In genomic region chr1:59668871-59669270, GRCm38 (mm10) we compare ENCODE assay signal across 10 mouse cellular contexts. TPM values are rescaled to one million over a fixed set of nuclear protein-coding genes. Genes with fewer than 3 reads are reported as not detected.
DNase-seq lines count a peak whose midpoint lies in the region; ATAC-seq and TF ChIP-seq lines count a peak whose summit lies in the region.
"Had no signal": no experiment of that assay in that cellular context is flagged by ENCODE, and none has a peak within 500 bp of the region (broad histone marks: within the 10 kb centered on the region; RNA-seq: fewer than 3 reads in every experiment).

No protein-coding gene starts in this region.

- peaks cover 73% of the 10 kb centered on the region for H3K79me2 ChIP-seq in CH12.LX (replicated peaks; ENCODE audit: control insufficient read depth, extremely low read depth, insufficient read depth, poor library complexity, severe bottlenecking)

- no peak for TF ChIP-seq POLR2A in CH12.LX (IDR thresholded peaks at IDR 0.05; ENCODE audit: low read depth, low read length)
- TF ChIP-seq POLR2A in cerebellum, adult 2 months (IDR thresholded peaks at IDR 0.05; ENCODE audit: borderline replicate concordance, insufficient read depth, low read length) = no peak

- in situ Hi-C loops in CH12.LX (cut with MboI; ENCODE audit: low pct_ligation_motif_present, low pct_unique_long_range_greater_than_20kb, low sequenced_read_pairs) = no loop called here

- H3K27ac ChIP-seq in heart, embryonic 15.5 days = no peak overlapping the region
- H3K27ac ChIP-seq in CH12.LX (ENCODE audit: insufficient read depth, low read depth) = no peak overlapping the region
- no peak overlapping the region for H3K27ac ChIP-seq in embryonic facial prominence, embryonic 13.5 days
- H3K27ac ChIP-seq in liver, embryonic 14.5 days = no peak overlapping the region
- H3K27ac ChIP-seq in cerebellum, adult 2 months (ENCODE audit: insufficient read depth, low read length) = no peak overlapping the region
- H3K27ac ChIP-seq: macrophage had no signal

- H3K36me3 ChIP-seq in heart, embryonic 15.5 days = no peaks in the 10 kb centered on the region
- H3K36me3 ChIP-seq in CH12.LX (replicated peaks in 1 of 2; ENCODE audit: control insufficient read depth in 1 of 2, insufficient read depth in 1 of 2, low read length in 1 of 2) = peaks cover 2 to 19% of the 10 kb centered on the region in 2 experiments
- H3K36me3 ChIP-seq in embryonic facial prominence, embryonic 13.5 days = no peaks in the 10 kb centered on the region
- no peaks in the 10 kb centered on the region for H3K36me3 ChIP-seq in liver, embryonic 14.5 days (replicated peaks; ENCODE audit: control insufficient read depth, insufficient read depth, low read depth)

- no peak for TF ChIP-seq RAD21 in CH12.LX (IDR thresholded peaks at IDR 0.05; ENCODE audit: low read depth, low read length)

- H3K9me3 ChIP-seq in heart, embryonic 15.5 days (replicated peaks) = no peaks in the 10 kb centered on the region
- H3K9me3 ChIP-seq in CH12.LX (replicated peaks; ENCODE audit: low read length) = no peaks in the 10 kb centered on the region
- H3K9me3 ChIP-seq in embryonic facial prominence, embryonic 13.5 days = no peaks in the 10 kb centered on the region
- H3K9me3 ChIP-seq in liver, embryonic 14.5 days (ENCODE audit: control insufficient read depth, low read length) = no peaks in the 10 kb centered on the region

- H3K4me3 ChIP-seq in heart, embryonic 15.5 days = peak overlapping the region; percentile 93; the same call in 1 of the 2 replicates
- H3K4me3 ChIP-seq in CH12.LX (replicated peaks in 1 of 3; ENCODE audit: low read depth in 2 of 3, low read length in 2 of 3, poor library complexity in 1 of 3) = peak overlapping the region in 2 of 3 experiments; percentile 89 to 97
- H3K4me3 ChIP-seq in embryonic facial prominence, embryonic 13.5 days = no peak overlapping the region
- peak overlapping the region; percentile 26 to 87; a peak in 3 of 4 replicates for H3K4me3 ChIP-seq in liver, embryonic 14.5 days (ENCODE audit: insufficient read depth in 1 of 2, low read depth in 2 of 2, low read length in 2 of 2)
- H3K4me3 ChIP-seq in cerebellum, adult 2 months (replicated peaks; ENCODE audit: insufficient read depth, low read depth, low read length) = no peak overlapping the region

- intact Hi-C loops in heart, postnatal 14 days (cut with DNase I) = no loop called here

- dilution Hi-C loops in CH12.LX (cut with MboI; ENCODE audit: extremely low pct_ligation_motif_present, extremely low pct_unique_long_range_greater_than_20kb, low sequenced_read_pairs) = no loop called here

- no peak for TF ChIP-seq EP300 in CH12.LX (IDR thresholded peaks at IDR 0.05; ENCODE audit: low read length)
- no peak for TF ChIP-seq EP300 in liver, embryonic 14.5 days (IDR thresholded peaks at IDR 0.05; ENCODE audit: low read depth)

- H3K9ac ChIP-seq in heart, embryonic 15.5 days = no peak overlapping the region
- peak overlapping the region; percentile 95; the same call in 1 of the 2 replicates for H3K9ac ChIP-seq in CH12.LX (ENCODE audit: insufficient read depth, low read depth)
- H3K9ac ChIP-seq in embryonic facial prominence, embryonic 13.5 days = no peak overlapping the region
- H3K9ac ChIP-seq in liver, embryonic 14.5 days (replicated peaks) = peak overlapping the region; percentile 20

- no peaks in the 10 kb centered on the region for H3K27me3 ChIP-seq in heart, embryonic 15.5 days
- no peaks in the 10 kb centered on the region for H3K27me3 ChIP-seq in CH12.LX (replicated peaks)
- H3K27me3 ChIP-seq in embryonic facial prominence, embryonic 13.5 days = no peaks in the 10 kb centered on the region
- no peaks in the 10 kb centered on the region for H3K27me3 ChIP-seq in liver, embryonic 14.5 days (ENCODE audit: control insufficient read depth, insufficient read depth, low read length)
- H3K27me3 ChIP-seq in cerebellum, adult 2 months (ENCODE audit: control insufficient read depth, insufficient read depth, low read length) = no peaks in the 10 kb centered on the region

- ATAC-seq in heart, embryonic 15.5 days (replicated peaks; ENCODE audit: insufficient number of reproducible peaks, insufficient read depth, low FRiP score, low read depth) = no peak
- ATAC-seq in embryonic facial prominence, embryonic 13.5 days (ENCODE audit: insufficient number of reproducible peaks, insufficient read depth, low FRiP score, low TSS enrichment, low read depth) = no peak
- no peak for ATAC-seq in liver, embryonic 14.5 days (ENCODE audit: insufficient read depth)

- no peak for DNase-seq in heart, postnatal 14 days
- no peak for DNase-seq in CH12.LX (ENCODE audit: extremely low read depth)
- DNase-seq in liver, embryonic 14.5 days (ENCODE audit: low read depth in 3 of 3, low spot score in 3 of 3) = no peak
- no peak for DNase-seq in cerebellum, adult 8-10 months
- DNase-seq in cerebellum, adult 2 months = no peak
- DNase-seq in adrenal gland, postnatal 4 days (ENCODE audit: low spot score in 2 of 2) = no peak
- DNase-seq: cerebellum, adult 18-20 months had no signal

- no peak for TF ChIP-seq CTCF in CH12.LX (conservative IDR thresholded peaks at IDR 0.05 in 1 of 2, IDR thresholded peaks at IDR 0.05 in 1 of 2; ENCODE audit: low read depth in 2 of 2, low read length in 2 of 2)
- no peak for TF ChIP-seq CTCF in liver, embryonic 14.5 days (IDR thresholded peaks at IDR 0.05; ENCODE audit: low read depth)
- no peak for TF ChIP-seq CTCF in cerebellum, adult 2 months (IDR thresholded peaks at IDR 0.05; ENCODE audit: borderline replicate concordance, insufficient read depth, low read depth, low read length)

- H3K4me1 ChIP-seq in heart, embryonic 15.5 days (replicated peaks) = peaks cover 15% of the 10 kb centered on the region
- H3K4me1 ChIP-seq in CH12.LX (ENCODE audit: control insufficient read depth in 1 of 2, insufficient read depth in 2 of 2) = peaks cover 6 to 44% of the 10 kb centered on the region in 2 experiments; a peak in 3 of 4 replicates
- H3K4me1 ChIP-seq in embryonic facial prominence, embryonic 13.5 days = peaks cover 10% of the 10 kb centered on the region; the same call in 1 of the 2 replicates
- peaks cover 4 to 8% of the 10 kb centered on the region in 2 experiments; a peak in 3 of 4 replicates for H3K4me1 ChIP-seq in liver, embryonic 14.5 days (replicated peaks; ENCODE audit: control insufficient read depth in 2 of 2, insufficient read depth in 2 of 2, low read length in 1 of 2)
- no peaks in the 10 kb centered on the region for H3K4me1 ChIP-seq in cerebellum, adult 2 months (ENCODE audit: control insufficient read depth, insufficient read depth, low read length)

- no peak overlapping the region for H3K4me2 ChIP-seq in heart, embryonic 15.5 days
- H3K4me2 ChIP-seq in CH12.LX (ENCODE audit: insufficient read depth, low read depth, poor library complexity, severe bottlenecking) = peak overlapping the region; percentile 97
- H3K4me2 ChIP-seq in embryonic facial prominence, embryonic 13.5 days = peak overlapping the region; percentile 84
- peak overlapping the region; percentile 73 for H3K4me2 ChIP-seq in liver, embryonic 14.5 days (ENCODE audit: low read depth)

- 81% methylated on average over 2 of the region's 2 CpGs for WGBS in heart, embryonic 15.5 days
- 82% methylated on average over 2 of the region's 2 CpGs for WGBS in embryonic facial prominence, embryonic 13.5 days
- WGBS in liver, embryonic 14.5 days (ENCODE audit: insufficient replicate concordance) = 70% methylated on average over 2 of the region's 2 CpGs
- 82% methylated on average over 2 of the region's 2 CpGs for WGBS in cerebellum, adult 2 months

TF ChIP-seq in CH12.LX, 34 proteins besides CTCF, POLR2A, EP300 and RAD21 (continues in another document):
- TF ChIP-seq ELF1 (IDR thresholded peaks at IDR 0.05; ENCODE audit: low read depth, low read length) = no peak
- no peak for TF ChIP-seq MYC (IDR thresholded peaks at IDR 0.05; ENCODE audit: low read depth, low read length)
- no peak for TF ChIP-seq TCF12 (IDR thresholded peaks at IDR 0.05; ENCODE audit: low read depth, low read length)
- TF ChIP-seq RCOR1 (conservative IDR thresholded peaks at IDR 0.05; ENCODE audit: low read depth, low read length) = no peak
- no peak for TF ChIP-seq UBTF (IDR thresholded peaks at IDR 0.05; ENCODE audit: low read depth, low read length)
- no peak for TF ChIP-seq E2F4 (IDR thresholded peaks at IDR 0.05; ENCODE audit: insufficient replicate concordance, low read depth, low read length)
- TF ChIP-seq CHD2 (IDR thresholded peaks at IDR 0.05; ENCODE audit: low read length) = no peak
- TF ChIP-seq ZMIZ1 (IDR thresholded peaks at IDR 0.05; ENCODE audit: low read depth, low read length) = no peak
- TF ChIP-seq JUND (conservative IDR thresholded peaks at IDR 0.05; ENCODE audit: low read depth, low read length) = no peak
- no peak for TF ChIP-seq HCFC1 (IDR thresholded peaks at IDR 0.05; ENCODE audit: low read depth, low read length)
- TF ChIP-seq POLR2AphosphoS2 (IDR thresholded peaks at IDR 0.05; ENCODE audit: low read depth, low read length) = no peak
- no peak for TF ChIP-seq MEF2A (IDR thresholded peaks at IDR 0.05; ENCODE audit: borderline replicate concordance, low read depth, low read length)
- no peak for TF ChIP-seq USF2 (conservative IDR thresholded peaks at IDR 0.05; ENCODE audit: low read depth, low read length)

RNA-seq across cellular contexts. Expression of gene Sumo1, which starts 1.8 kb away (rescaled TPM):
- polyA plus RNA-seq in heart, embryonic 15.5 days (2015; fragmentation: Nextera tagmentation; extraction: Ambion mirVana) = 214 and 215 TPM in 2 replicates
- total RNA-seq in heart, postnatal 14 days (2021) = 10 to 100 TPM; 55.6 to 58.2 TPM
- total RNA-seq in CH12.LX (2012; rRNA removed) (122 and 154 TPM in 2 replicates), CH12.LX (2014; rRNA removed) (505 and 559 TPM in 2 replicates)
- polyA plus RNA-seq in CH12.LX (2012; ENCODE audit: insufficient read length, low read depth) = 296 and 297 TPM in 2 replicates
- 432 and 472 TPM in 2 replicates for polyA plus RNA-seq in embryonic facial prominence, embryonic 13.5 days (2015; fragmentation: Nextera tagmentation; extraction: Ambion mirVana)
- polyA plus RNA-seq in liver, embryonic 14.5 days (2012; rRNA removed) = 29.6 and 42.5 TPM in 2 replicates
- 152 and 153 TPM in 2 replicates for polyA plus RNA-seq in liver, embryonic 14.5 days (2014; fragmentation: Nextera tagmentation; extraction: Ambion mirVana)
- polyA plus RNA-seq in cerebellum, adult 2 months (2012; rRNA removed) = 110 and 116 TPM in 2 replicates
- total RNA-seq in adrenal gland, postnatal 4 days (2021) = 100 to 1,000 TPM; 158 to 163 TPM

RNA-seq across cellular contexts. Expression of gene Nop58, which starts 15.9 kb away (rescaled TPM):
- 130 and 134 TPM in 2 replicates for polyA plus RNA-seq in heart, embryonic 15.5 days (2015; fragmentation: Nextera tagmentation; extraction: Ambion mirVana)
- 10 to 100 TPM; 29.5 to 37.9 TPM for total RNA-seq in heart, postnatal 14 days (2021)
- 297 and 438 TPM in 2 replicates for total RNA-seq in CH12.LX (2012; rRNA removed)
- 523 and 600 TPM in 2 replicates for total RNA-seq in CH12.LX (2014; rRNA removed)
- polyA plus RNA-seq in CH12.LX (2012; ENCODE audit: insufficient read length, low read depth) = 749 and 752 TPM in 2 replicates
- polyA plus RNA-seq in embryonic facial prominence, embryonic 13.5 days (2015; fragmentation: Nextera tagmentation; extraction: Ambion mirVana) = 272 and 277 TPM in 2 replicates
- 35.5 and 76.0 TPM in 2 replicates for polyA plus RNA-seq in liver, embryonic 14.5 days (2012; rRNA removed)
- polyA plus RNA-seq in liver, embryonic 14.5 days (2014; fragmentation: Nextera tagmentation; extraction: Ambion mirVana) = 124 and 132 TPM in 2 replicates
- 22.5 and 25.8 TPM in 2 replicates for polyA plus RNA-seq in cerebellum, adult 2 months (2012; rRNA removed)
- total RNA-seq in adrenal gland, postnatal 4 days (2021) = 100 to 1,000 TPM; 146 to 164 TPM

Comparison
In these comparisons a context has a peak if more than half of its experiments do, and no peak if none do; other contexts are left out.
1. H3K4me3 ChIP-seq: peak in heart, embryonic 15.5 days (single experiment), CH12.LX (2 of 3) and liver, embryonic 14.5 days (2 of 2); none in embryonic facial prominence, embryonic 13.5 days (single experiment) and cerebellum, adult 2 months (single experiment).
2. H3K9ac ChIP-seq: peak in CH12.LX (single experiment) and liver, embryonic 14.5 days (single experiment); none in heart, embryonic 15.5 days (single experiment) and embryonic facial prominence, embryonic 13.5 days (single experiment).